Mouse (Mus musculus): ENCODE results near the gene Trip10.

Gene Trip10

DNA sequence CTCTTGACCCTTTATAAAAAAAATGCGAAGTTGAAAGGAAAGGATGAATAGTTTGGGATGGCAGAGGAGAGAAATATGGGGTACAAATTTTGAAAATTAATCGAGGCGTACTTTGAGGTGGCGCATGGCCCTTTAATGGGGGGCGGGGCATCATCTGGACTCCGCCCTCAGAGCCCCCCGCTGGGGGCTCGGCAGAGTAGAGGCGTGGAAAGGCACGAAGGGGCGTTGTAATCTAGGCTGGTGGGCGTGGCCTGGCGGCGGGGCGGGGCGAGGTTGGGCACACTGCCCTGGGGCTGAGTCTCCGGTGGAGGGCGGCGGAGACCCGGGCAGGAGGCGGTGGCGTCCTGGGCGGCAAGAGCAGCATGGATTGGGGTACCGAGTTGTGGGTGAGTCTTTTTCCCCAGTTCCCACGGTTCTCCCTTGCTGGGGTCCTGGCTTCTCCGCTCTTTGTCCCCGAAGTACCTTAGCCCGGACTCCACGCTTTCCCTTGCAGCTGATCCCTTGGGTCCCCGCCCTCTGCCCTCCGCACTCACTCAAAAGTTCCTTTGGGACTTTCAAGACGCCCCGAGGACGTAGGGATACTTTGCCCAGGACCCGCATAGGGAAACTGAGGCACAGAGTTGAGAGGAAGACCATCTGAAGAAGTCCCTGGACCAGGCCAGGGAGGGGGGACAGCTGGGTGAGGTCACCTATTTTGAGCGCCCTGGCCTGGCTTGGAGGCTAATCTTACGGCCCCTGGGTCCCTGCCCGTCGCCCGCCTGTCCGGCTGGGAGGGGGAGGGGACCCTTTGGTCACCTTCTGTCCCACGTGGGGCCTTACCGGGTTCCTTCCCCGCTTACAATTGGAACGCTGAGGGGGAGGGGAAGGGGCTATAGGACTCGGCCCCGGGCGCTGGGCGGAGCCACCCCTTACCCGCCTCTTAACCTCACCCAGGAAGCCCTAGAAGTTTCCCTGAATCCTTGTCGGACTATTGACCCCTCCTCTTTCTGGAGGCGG lies at the start of gene Trip10:
Trip10 (plus strand) TSS at position 270 of the 996 bp plus-strand sequence.
- DNase-seq (ENCODE audit: low read depth, low spot score): peak; percentile 90

GRCm38 (mm10) chr17:57201841-57202724 lies 47.2 kb upstream of the Trip10 start:
- no peak for DNase-seq (ENCODE audit: low read depth, low spot score)

DNA sequence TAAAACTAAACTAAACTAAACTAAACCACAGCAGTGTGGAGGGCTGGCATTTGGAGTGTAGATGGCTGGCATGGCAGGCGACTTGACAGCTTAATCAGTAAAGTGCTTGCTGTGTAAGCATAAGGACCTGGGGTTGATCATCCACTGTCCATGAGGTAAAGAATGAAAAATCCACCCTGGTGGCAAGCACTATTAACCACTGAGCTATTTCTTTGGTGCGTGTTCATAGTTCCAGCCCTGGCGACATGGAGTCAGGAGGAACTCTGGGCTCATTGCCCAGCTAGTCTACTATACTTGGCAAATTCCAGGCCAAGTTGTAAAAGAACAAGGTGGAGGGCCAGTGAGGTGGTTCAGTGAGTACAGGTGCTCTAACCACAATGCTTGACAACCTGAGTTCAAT lies 41.3 kb upstream of the Trip10 start:
- no peak for DNase-seq (ENCODE audit: low read depth, low spot score)

GRCm38 (mm10) chr17:57209330-57209729 lies 39.9 kb upstream of the Trip10 start:
- DNase-seq (ENCODE audit: low read depth, low spot score): no peak

GRCm38 (mm10) chr17:57211501-57211900 lies 37.8 kb upstream of the Trip10 start:
- no peak for DNase-seq (ENCODE audit: low read depth, low spot score)

DNA sequence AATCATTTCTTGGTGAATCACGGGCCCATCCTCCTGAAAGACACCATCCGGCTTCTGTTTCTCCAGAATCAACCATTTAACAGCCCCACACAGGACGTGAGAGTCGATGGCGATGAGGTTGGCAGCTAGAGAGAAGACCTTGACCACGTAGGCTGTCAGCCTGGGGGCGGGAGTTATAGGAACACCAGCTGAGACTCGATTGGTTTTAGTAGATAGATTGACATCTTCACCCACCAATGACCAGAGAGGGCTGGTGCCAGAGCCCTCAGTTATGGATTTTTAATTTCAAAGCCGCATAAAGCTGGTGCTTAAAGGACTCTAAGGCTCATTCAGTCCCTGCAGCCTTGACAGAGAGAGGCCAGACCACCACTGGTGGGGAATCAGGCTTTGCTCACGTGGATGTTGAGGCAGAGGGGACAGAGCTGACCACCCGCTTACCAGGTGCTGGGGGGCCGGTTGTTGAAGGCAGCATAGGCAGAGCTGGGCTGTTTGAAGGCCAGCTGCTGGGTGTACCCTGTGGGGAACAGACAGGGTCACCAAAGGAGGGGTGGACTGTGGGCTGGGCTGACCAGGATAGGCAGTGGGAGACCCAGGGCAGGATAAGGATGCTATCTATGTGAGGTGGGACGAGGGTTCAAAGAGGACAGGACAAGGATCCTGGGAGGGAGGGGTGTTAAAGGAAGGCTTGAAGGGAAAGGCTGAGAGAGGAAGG lies 34.4 kb upstream of the Trip10 start:
- peak; percentile 72 for DNase-seq (ENCODE audit: low read depth, low spot score)

DNA sequence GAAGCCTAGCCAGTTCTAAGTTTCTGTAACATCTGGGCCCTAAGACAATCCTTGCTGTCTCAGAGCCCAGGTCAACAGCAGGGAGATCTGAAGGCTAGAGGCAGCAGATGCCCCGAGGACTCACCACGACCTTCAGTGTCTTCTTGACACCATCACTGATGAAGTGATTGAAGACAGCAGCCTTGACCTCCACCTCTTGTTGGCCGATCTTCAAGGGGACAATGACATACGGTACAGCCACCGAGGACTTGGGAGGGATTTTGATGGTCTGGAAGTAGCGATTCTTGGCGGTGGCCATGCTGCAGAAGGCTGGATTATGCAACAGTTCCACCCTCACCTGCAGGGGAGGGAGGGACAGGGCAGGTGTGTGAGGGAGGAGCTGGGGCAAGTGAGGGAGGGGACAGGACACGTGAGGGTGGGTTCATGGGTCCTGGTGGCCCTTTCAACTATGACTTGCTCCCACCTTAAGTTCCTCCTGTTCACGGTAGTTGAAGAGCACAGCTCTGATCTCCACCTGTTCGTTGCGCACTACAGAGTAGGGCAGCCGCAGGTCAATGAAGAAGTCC lies 30.8 kb upstream of the Trip10 start:
- DNase-seq (ENCODE audit: low read depth, low spot score): no peak

DNA sequence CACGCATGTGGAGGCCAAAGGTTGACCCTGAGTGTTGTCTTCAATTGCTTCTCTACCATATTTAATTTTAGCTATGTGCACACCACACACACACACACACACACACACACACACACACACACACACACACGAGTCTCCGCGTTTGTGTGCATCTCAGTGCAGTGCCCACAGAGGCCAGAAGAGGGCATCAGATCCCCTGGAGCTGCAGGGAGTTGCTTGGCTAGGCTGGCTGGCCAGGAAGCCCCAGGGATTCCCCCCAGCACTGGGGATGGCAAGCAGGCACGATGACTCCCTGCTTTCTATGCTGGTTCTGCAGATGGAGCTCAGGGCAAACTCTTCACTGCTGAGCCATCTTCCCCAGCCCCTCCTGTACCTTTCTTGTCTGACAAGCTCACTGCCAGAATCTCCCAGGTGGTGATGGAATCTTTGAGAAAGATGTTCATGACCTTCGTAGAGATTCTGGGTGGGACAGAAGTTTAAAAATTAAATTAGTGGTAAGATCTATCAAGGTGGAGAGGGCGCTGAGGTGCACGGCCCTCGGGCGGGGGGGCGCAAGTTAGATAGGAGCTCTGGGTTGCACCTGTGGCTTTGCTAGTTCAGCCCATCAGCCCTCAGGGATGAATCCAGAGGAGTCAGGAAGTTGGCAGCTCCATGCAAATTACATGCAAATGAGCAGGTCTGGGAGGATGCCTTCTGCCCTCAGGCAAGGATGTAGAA lies 29.9 kb upstream of the Trip10 start:
- peak; percentile 24 for DNase-seq (ENCODE audit: low read depth, low spot score)

DNA sequence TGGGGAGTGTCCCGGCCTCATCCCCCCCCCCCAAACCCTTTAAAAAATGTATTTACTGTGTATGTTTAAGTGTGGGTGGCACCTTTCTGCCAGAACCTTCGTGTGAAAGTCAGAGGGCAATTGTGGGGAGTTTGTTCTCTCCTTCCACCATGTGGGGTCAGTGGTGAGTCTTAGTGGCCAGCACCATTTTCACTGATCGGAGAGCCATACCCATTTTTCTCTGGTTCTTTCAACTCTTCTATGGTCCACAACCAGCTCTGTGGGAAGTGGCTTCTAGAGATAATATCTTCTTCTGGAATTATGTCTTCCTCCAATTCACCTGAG lies 29.4 kb upstream of the Trip10 start:
- peak; percentile 16 for DNase-seq (ENCODE audit: low read depth, low spot score)

GRCm38 (mm10) chr17:57221911-57222310 lies 27.3 kb upstream of the Trip10 start:
- DNase-seq (ENCODE audit: low read depth, low spot score): no peak

GRCm38 (mm10) chr17:57223313-57223712 lies 25.9 kb upstream of the Trip10 start:
- DNase-seq (ENCODE audit: low read depth, low spot score): no peak

DNA sequence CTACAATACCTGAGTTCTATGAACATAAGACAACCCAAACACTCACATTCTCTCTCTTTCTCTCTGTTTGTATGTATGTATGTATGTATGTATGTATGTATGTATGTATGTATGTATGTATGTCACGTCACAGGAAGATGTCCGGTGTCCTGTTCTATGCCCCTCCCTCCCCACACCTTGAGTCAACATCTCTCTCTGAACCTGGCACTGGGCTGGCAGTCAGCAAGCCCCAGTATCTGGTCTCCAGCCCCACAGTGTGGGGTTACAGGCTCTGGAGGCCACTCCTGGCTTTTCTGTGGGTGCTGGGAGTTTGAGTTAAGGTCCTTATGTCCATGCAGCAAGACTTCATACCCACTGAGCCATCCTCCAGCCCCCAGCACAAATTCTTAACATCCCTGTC lies 21.8 kb upstream of the Trip10 start:
- DNase-seq (ENCODE audit: low read depth, low spot score): no peak

- DNase-seq (ENCODE audit: low read depth, low spot score): no peak
Observed at GRCm38 (mm10) chr17:57228014-57228413, 21.2 kb upstream of the Trip10 start, which contains the start of gene C3. TSS of gene C3 (minus strand) at chr17:57228136.

- DNase-seq (ENCODE audit: low read depth, low spot score): no peak
Observed at GRCm38 (mm10) chr17:57228873-57229272, 20.4 kb upstream of the Trip10 start.

DNA sequence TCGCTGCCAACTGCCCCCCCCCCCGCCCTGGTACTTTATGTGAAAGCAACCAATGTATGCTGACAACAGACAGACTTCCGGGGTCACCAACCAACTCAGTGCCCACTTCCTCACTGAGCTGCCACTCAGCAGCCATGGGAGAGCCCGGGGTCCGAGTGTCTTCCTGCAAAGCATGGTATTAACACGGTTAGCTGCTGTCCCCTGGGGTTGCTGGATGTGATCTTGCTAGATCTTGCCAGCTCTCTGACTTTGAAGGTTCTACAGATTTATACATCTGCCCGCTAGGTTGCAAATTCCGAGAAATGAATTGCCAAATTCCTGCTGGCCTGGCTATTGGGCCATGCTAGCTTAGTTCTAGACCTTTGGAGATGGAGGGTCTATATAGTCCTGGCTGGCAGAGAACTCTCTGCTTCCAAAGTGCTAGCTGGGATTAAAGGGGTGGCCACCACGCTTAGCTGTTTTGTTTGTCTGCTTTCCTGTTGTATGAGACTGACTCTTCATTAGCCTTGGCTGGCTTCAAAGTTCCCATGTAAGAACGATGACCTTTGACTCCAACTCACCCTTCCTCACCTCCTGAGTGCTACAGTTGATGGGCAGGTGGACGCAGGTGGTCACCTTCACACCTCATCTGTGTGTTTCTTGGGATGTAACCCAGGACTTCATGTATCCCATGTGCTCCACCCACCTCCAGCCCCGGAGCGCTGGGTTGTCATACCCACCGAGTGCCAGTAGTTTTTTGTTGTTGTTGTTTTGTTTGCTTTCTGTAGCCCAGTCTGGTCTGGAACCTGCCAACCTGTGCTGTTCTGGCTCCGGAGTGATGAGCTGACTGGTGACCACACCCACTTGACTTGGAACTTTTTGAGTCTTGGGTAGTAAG lies 19.2 kb upstream of the Trip10 start:
- no peak for DNase-seq (ENCODE audit: low read depth, low spot score)

DNA sequence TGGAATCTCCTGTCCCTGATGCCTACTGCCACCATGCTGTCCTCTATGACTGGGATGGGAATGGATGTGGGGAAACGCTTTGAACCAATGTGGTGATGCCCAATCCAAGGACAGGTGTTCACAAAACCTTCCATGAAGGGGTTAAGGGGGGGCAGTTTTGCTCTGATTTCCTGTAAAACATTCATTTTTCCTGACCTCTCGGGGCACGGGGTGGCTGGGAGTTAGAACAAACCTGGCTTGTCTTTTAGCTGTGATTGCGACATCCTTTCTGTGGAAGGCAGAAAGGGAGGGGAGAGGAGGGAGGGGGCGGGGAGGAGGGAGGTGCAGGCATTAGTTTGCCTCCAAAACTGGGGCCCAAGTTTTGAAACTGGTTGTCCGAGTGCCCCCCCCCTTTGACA lies 18.5 kb upstream of the Trip10 start:
- no peak for DNase-seq (ENCODE audit: low read depth, low spot score)

DNA sequence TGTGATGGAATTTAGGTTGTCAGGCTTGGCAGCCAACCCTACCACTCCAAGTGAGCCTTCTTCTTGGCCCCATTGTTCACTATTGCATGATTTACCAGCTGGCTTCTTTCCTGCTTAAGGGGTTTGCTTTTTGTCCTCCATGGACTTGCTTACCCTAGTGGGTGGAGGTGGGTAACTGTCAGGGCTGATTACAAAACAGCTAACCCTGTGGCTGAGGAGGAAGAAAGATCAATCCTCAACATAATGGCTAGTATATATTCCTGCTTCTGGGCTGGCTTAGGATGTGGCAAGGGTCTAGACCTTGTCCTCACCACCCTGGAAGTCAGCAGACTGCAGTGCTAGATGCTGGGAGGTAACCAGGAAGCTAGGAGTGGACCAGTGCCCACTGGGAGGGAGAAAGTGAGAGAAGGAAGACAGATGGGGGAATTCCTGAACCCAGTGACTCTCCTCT lies 17.9 kb upstream of the Trip10 start:
- DNase-seq (ENCODE audit: low read depth, low spot score): no peak

DNA sequence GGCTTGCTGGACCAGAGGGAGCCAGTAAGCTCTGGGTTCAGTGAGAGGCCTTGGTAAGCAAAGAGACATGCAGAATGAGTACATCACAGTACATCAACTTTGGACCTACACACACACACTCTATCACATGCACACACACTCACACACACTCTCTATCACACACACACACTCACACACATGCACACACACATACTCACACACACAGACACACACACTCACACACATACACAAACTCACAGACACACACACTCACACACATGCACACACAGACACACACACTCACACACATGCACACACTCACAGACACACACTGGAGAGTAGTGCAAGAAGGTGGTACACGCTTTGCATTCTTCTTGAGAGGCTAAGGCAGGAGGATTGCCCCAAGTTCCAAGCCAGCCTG lies 17.1 kb upstream of the Trip10 start:
- no peak for DNase-seq (ENCODE audit: low read depth, low spot score)

DNA sequence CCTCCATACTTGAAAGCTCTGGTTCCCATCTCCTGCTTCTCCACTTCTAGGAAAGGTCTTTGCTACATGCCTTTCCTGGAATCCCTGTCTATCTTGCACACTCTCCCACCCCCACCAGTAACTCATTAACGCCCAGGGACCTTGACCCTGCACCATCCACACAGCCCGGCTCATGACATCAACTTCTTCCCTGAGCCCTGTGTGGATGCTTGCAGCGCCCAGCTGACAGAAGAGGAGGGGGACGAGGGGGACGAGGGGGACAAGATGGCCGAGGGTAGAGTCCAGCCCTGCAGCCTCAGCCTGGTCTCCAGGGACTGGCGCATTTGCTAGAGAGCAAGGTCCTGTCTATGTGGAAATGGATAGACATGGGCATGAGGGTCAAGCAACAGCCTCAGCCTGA lies 16.2 kb upstream of the Trip10 start:
- DNase-seq (ENCODE audit: low read depth, low spot score): no peak
